Mouse (Mus musculus) R1 (cell line): Measurements from ENCODE around the gene Gm10717.
A peak's percentile ranks its signal among the peaks of the same experiment; 100 is the strongest.
"Not testable (repeated sequence)": the region's sequence is repeated elsewhere in the genome, so short reads cannot be mapped to it uniquely, and the experiment has no call there.

Source experiments
- DNase-seq: peaks from one replicate; pipeline ENCODE4 v3.0.0-alpha.2; 2018; ENCODE audit warnings: low read depth, low spot score

The Gm10717 gene

DNA sequence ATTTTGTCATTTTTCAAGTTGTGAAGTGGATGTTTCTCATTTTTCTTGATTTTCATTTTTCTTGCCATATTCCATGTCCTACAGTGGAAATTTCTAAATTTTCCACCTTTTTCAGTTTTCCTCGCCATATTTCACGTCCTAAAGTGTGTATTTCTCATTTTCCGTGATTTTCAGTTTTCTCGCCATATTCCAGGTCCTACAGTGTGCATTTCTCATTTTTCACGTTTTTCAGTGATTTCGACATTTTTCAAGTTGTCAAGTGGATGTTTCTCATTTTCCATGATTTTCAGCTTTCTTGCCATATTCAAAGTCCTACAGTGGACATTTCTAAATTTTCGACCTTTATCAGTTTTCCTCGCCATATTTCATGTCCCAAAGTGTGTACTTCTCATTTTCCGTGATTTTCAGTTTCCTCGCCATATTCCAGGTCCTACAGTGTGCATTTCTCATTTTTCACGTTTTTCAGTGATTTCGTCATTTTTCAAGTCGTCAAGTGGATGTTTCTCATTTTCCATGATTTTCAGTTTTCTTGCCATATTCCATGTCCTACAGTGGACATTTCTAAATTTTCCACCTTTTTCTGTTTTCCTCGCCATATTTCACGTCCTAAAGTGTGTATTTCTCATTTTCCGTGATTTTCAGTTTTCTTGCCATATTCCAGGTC, 1.1 kb upstream of the Gm10717 start:
- DNase-seq = not testable (repeated sequence)

- DNase-seq = not testable (repeated sequence)
Observed at GRCm38 (mm10) chr9:3025653-3026052, 436 bp downstream of the Gm10717 start.

- DNase-seq = not testable (repeated sequence)
Observed at GRCm38 (mm10) chr9:3026136-3026535, 919 bp downstream of the Gm10717 start.

DNA sequence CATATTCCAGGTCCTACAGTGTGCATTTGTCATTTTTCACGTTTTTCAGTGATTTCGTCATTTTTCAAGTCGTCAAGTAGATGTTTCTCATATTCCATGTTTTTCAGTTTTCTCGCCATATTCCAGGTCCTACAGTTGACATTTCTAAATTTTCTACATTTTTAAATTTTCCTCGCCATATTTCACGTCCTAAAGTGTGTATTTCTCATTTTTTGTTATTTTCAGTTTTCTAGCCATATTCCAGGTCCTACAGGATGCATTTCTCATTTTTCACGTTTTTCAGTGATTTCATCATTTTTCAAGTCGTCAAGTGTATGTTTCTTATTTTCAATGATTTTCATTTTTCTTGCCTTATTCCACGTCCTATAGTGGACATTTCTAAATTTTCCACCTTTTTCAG, 1.5 kb downstream of the Gm10717 start:
- DNase-seq = not testable (repeated sequence)

GRCm38 (mm10) chr9:3027200-3027599, 2.0 kb downstream of the Gm10717 start:
- DNase-seq = peak; percentile 76

DNA sequence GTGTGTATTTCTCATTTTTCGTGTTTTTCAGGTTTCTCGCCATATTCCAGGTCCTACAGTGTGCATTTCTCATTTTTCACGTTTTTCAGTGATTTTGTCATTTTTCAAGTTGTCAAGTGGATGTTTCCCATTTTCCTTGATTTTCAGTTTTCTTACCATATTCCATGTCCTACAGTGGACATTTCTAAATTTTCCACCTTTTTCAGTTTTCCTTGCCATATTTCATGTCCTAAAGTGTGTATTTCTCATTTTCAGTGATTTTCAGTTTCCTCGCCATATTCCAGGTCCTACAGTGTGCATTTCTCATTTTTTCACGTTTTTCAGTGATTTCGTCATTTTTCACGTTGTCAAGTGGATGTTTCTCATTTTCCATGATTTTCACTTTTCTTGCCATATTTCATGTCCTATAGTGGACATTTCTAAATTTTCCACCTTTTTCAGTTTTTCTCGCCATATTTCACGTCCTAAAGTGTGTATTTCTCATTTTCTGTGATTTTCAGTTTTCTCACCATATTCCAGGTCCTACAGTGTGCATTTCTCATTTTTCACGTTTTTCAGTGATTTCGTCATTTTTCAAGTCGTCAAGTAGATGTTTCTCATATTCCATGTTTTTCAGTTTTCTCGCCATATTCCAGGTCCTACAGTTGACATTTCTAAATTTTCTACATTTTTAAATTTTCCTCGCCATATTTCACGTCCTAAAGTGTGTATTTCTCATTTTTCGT, 4.2 kb downstream of the Gm10717 start:
- not testable (repeated sequence) for DNase-seq

GRCm38 (mm10) chr9:3030677-3031318, 5.6 kb downstream of the Gm10717 start:
- DNase-seq = peak; percentile 96

- not testable (repeated sequence) for DNase-seq
Observed at GRCm38 (mm10) chr9:3034299-3034698, 9.1 kb downstream of the Gm10717 start, which contains the start of gene Gm17535. TSS of gene Gm17535 (plus strand) at chr9:3034599.

DNA sequence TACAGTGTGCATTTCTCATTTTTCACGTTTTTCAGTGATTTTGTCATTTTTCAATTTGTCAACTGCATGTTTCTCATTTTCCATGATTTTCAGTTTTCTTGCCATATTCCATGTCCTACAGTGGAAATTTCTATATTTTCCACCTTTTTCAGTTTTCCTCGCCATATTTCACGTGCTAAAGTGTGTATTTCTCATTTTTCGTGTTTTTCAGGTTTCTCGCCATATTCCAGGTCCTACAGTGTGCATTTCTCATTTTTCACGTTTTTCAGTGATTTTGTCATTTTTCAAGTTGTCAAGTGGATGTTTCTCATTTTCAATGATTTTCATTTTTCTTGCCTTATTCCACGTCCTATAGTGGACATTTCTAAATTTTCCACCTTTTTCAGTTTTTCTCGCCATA, 11.4 kb downstream of the Gm10717 start, which contains the start of gene Gm10715:
Gene Gm10715 (plus strand): TSS at position 301 of the 400 bp plus-strand sequence.
- not testable (repeated sequence) for DNase-seq

- peak; percentile 33 for DNase-seq
Observed at GRCm38 (mm10) chr9:3038161-3038560, 12.9 kb downstream of the Gm10717 start.
